Mouse (Mus musculus) lung, postnatal 0 days (tissue): ENCODE measurements around the gene Nrxn3.

Experiments used
- CTCF ChIP-seq: IDR thresholded peaks from 2 replicates; pipeline ENCODE4 v1.5.1; 2016; ENCODE audit warnings: antibody characterized with exemption, mild to moderate bottlenecking
- EP300 ChIP-seq: IDR thresholded peaks from 2 replicates; pipeline ENCODE4 v1.6.1; 2016; ENCODE audit warnings: antibody characterized with exemption, mild to moderate bottlenecking, control low read depth

GRCm38 (mm10) chr12:90041038-90041437 lies 1318.4 kb downstream of the Nrxn3 start:
- TF ChIP-seq CTCF (no peak), EP300 (no peak)
